Comparison of ENCODE assay signal across 10 mouse cellular contexts in genomic region chr11:55415036-55415704, GRCm38 (mm10). TPM values are rescaled to one million over a fixed set of nuclear protein-coding genes. Genes with fewer than 3 reads are reported as not detected.
DNase-seq lines count a peak whose midpoint lies in the region; ATAC-seq lines count a peak whose summit lies in the region.
"Had no signal": no experiment of that assay in that cellular context is flagged by ENCODE, and none has a peak within 500 bp of the region (broad histone marks: within the 10 kb centered on the region; RNA-seq: fewer than 3 reads in every experiment).

No protein-coding gene starts in this region.

- H3K27ac ChIP-seq in neural tube, embryonic 13.5 days (replicated peaks) = no peak overlapping the region
- peak overlapping the region; percentile 57 for H3K27ac ChIP-seq in embryonic facial prominence, embryonic 12.5 days
- peak overlapping the region; percentile 54 for H3K27ac ChIP-seq in stomach, embryonic 16.5 days (ENCODE audit: low read length)
- H3K27ac ChIP-seq: liver, embryonic 15.5 days had no signal

- no peak for ATAC-seq in neural tube, embryonic 13.5 days (ENCODE audit: low read depth)
- ATAC-seq in embryonic facial prominence, embryonic 12.5 days (ENCODE audit: insufficient number of reproducible peaks, insufficient read depth, low FRiP score, low TSS enrichment) = no peak
- no peak for ATAC-seq in stomach, embryonic 16.5 days (ENCODE audit: insufficient read depth, low FRiP score)

- peak overlapping the region; percentile 12; the same call in 1 of the 2 replicates for H3K4me2 ChIP-seq in neural tube, embryonic 13.5 days
- H3K4me2 ChIP-seq in embryonic facial prominence, embryonic 12.5 days (replicated peaks) = no peak overlapping the region
- peak overlapping the region; percentile 76 for H3K4me2 ChIP-seq in stomach, embryonic 16.5 days (ENCODE audit: low read depth, low read length)
- H3K4me2 ChIP-seq: liver, embryonic 15.5 days had no signal

- H3K9ac ChIP-seq in neural tube, embryonic 13.5 days = no peak overlapping the region
- no peak overlapping the region for H3K9ac ChIP-seq in embryonic facial prominence, embryonic 12.5 days
- peak overlapping the region; percentile 58 for H3K9ac ChIP-seq in stomach, embryonic 16.5 days (ENCODE audit: low read length)
- H3K9ac ChIP-seq: liver, embryonic 15.5 days had no signal

- H3K36me3 ChIP-seq in neural tube, embryonic 13.5 days = no peaks in the 10 kb centered on the region
- H3K36me3 ChIP-seq in embryonic facial prominence, embryonic 12.5 days = peaks cover 17% of the 10 kb centered on the region
- H3K36me3 ChIP-seq in stomach, embryonic 16.5 days (ENCODE audit: control insufficient read depth, insufficient read depth, low read length) = no peaks in the 10 kb centered on the region
- H3K36me3 ChIP-seq: liver, embryonic 15.5 days had no signal

- H3K4me1 ChIP-seq in neural tube, embryonic 13.5 days (replicated peaks) = peaks cover 54% of the 10 kb centered on the region
- peaks cover 30% of the 10 kb centered on the region for H3K4me1 ChIP-seq in embryonic facial prominence, embryonic 12.5 days
- H3K4me1 ChIP-seq in stomach, embryonic 16.5 days (ENCODE audit: control insufficient read depth, insufficient read depth, low read length) = peaks cover 54% of the 10 kb centered on the region

- no peaks in the 10 kb centered on the region for H3K27me3 ChIP-seq in neural tube, embryonic 13.5 days
- no peaks in the 10 kb centered on the region for H3K27me3 ChIP-seq in embryonic facial prominence, embryonic 12.5 days
- H3K27me3 ChIP-seq in stomach, embryonic 16.5 days (ENCODE audit: control insufficient read depth, insufficient read depth, low read length) = no peaks in the 10 kb centered on the region

- no peak overlapping the region for H3K4me3 ChIP-seq in neural tube, embryonic 13.5 days
- H3K4me3 ChIP-seq in embryonic facial prominence, embryonic 12.5 days = no peak overlapping the region
- peak overlapping the region; percentile 24 for H3K4me3 ChIP-seq in stomach, embryonic 16.5 days (replicated peaks; ENCODE audit: low read length)
- H3K4me3 ChIP-seq: liver, embryonic 15.5 days had no signal

- no peaks in the 10 kb centered on the region for H3K9me3 ChIP-seq in neural tube, embryonic 13.5 days
- H3K9me3 ChIP-seq in embryonic facial prominence, embryonic 12.5 days = no peaks in the 10 kb centered on the region
- no peaks in the 10 kb centered on the region for H3K9me3 ChIP-seq in stomach, embryonic 16.5 days (replicated peaks; ENCODE audit: control insufficient read depth, low read length)
- H3K9me3 ChIP-seq: liver, embryonic 15.5 days had no signal

- DNase-seq in neural tube, embryonic 10.5 days (ENCODE audit: extremely low spot score, low spot score) = no peak
- peak; percentile 44 for DNase-seq in kidney, adult 9 months
- no peak for DNase-seq in thymus, postnatal 10 days (ENCODE audit: low spot score in 2 of 2)
- no peak for DNase-seq in urinary bladder, postnatal 25 days (ENCODE audit: low spot score)
- DNase-seq in frontal cortex, postnatal 14 days (ENCODE audit: low spot score in 2 of 2) = no peak
- DNase-seq: right cerebral cortex, postnatal 4 days had no signal

- WGBS in neural tube, embryonic 13.5 days = 62% methylated on average over 9 of the region's 9 CpGs
- WGBS in embryonic facial prominence, embryonic 12.5 days = 68% methylated on average over 9 of the region's 9 CpGs
- 27% methylated on average over 9 of the region's 9 CpGs for WGBS in stomach, embryonic 16.5 days

RNA-seq across cellular contexts. Expression of gene Sparc, which starts 7.8 kb away (rescaled TPM):
- polyA plus RNA-seq in neural tube, embryonic 13.5 days (2015; fragmentation: Nextera tagmentation; extraction: Ambion mirVana) = 730 and 747 TPM in 2 replicates
- polyA plus RNA-seq in embryonic facial prominence, embryonic 12.5 days (2016; fragmentation: Nextera tagmentation; extraction: Ambion mirVana) = 772 and 814 TPM in 2 replicates
- 2,158 and 2,387 TPM in 2 replicates for polyA plus RNA-seq in stomach, embryonic 16.5 days (2015; fragmentation: Nextera tagmentation; extraction: Ambion mirVana)

RNA-seq across cellular contexts. Expression of gene Atox1, which starts 45.9 kb away (rescaled TPM):
- polyA plus RNA-seq in neural tube, embryonic 13.5 days (2015; fragmentation: Nextera tagmentation; extraction: Ambion mirVana) = 281 and 343 TPM in 2 replicates
- 297 and 344 TPM in 2 replicates for polyA plus RNA-seq in embryonic facial prominence, embryonic 12.5 days (2016; fragmentation: Nextera tagmentation; extraction: Ambion mirVana)
- polyA plus RNA-seq in stomach, embryonic 16.5 days (2015; fragmentation: Nextera tagmentation; extraction: Ambion mirVana) = 421 and 424 TPM in 2 replicates

RNA-seq across cellular contexts. Expression of gene G3bp1, which starts 54.3 kb away (rescaled TPM):
- polyA plus RNA-seq in neural tube, embryonic 13.5 days (2015; fragmentation: Nextera tagmentation; extraction: Ambion mirVana) = 111 and 119 TPM in 2 replicates
- 237 TPM in 2 replicates for polyA plus RNA-seq in embryonic facial prominence, embryonic 12.5 days (2016; fragmentation: Nextera tagmentation; extraction: Ambion mirVana)
- polyA plus RNA-seq in stomach, embryonic 16.5 days (2015; fragmentation: Nextera tagmentation; extraction: Ambion mirVana) = 130 and 142 TPM in 2 replicates
